ENCODE assay signal across 9 mouse cellular contexts in the genomic region with DNA sequence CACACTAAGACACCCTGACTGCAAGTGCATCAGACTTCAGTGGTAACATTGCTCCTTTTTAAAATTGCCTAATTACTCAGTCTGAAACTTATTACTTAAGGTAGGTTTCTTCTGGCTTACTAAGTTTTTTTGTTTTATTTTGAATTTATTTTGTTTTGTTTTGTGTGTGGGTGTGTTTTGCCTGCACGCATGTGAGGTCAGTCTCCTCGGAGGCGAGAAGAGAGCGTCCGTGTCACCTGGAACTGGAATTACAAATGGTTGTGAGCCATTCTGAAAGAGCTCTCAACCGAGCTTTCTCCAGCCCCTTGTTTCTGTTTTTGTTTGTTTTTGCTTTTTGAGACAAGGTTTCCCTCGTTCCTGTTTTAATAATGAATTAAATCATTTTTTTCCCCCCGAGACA. TPM values are rescaled to one million over a fixed set of nuclear protein-coding genes. Genes with fewer than 3 reads are reported as not detected.
DNase-seq lines count a peak whose midpoint lies in the region; ATAC-seq and TF ChIP-seq lines count a peak whose summit lies in the region.
"Had no signal": no experiment of that assay in that cellular context is flagged by ENCODE, and none has a peak within 500 bp of the region (broad histone marks: within the 10 kb centered on the region; RNA-seq: fewer than 3 reads in every experiment).

No protein-coding gene starts in this region.

- no peak; the same call in 1 of the 2 replicates for ATAC-seq in embryonic facial prominence, embryonic 14.5 days (ENCODE audit: low read depth)
- no peak; the same call in 1 of the 2 replicates for ATAC-seq in neural tube, embryonic 14.5 days (ENCODE audit: low read depth)

- H3K9ac ChIP-seq in embryonic facial prominence, embryonic 14.5 days (ENCODE audit: low read depth, low read length): peak overlapping the region; percentile 60
- H3K9ac ChIP-seq in neural tube, embryonic 14.5 days (replicated peaks; ENCODE audit: low read depth, low read length): peak overlapping the region; percentile 57

- no peaks in the 10 kb centered on the region for H3K27me3 ChIP-seq in embryonic facial prominence, embryonic 14.5 days (replicated peaks; ENCODE audit: control insufficient read depth, insufficient read depth, low read length)
- no peaks in the 10 kb centered on the region for H3K27me3 ChIP-seq in limb, embryonic 10.5 days (ENCODE audit: low read depth, poor library complexity, severe bottlenecking)
- no peaks in the 10 kb centered on the region for H3K27me3 ChIP-seq in neural tube, embryonic 14.5 days (ENCODE audit: control insufficient read depth, insufficient read depth, low read length)

- peak overlapping the region; percentile 86 for H3K4me2 ChIP-seq in embryonic facial prominence, embryonic 14.5 days (ENCODE audit: low read depth, low read length)
- peak overlapping the region; percentile 68 for H3K4me2 ChIP-seq in neural tube, embryonic 14.5 days (ENCODE audit: low read depth, low read length)

- H3K4me1 ChIP-seq in embryonic facial prominence, embryonic 14.5 days (ENCODE audit: control insufficient read depth, insufficient read depth, low read length): peaks cover 16% of the 10 kb centered on the region
- peaks cover 34% of the 10 kb centered on the region for H3K4me1 ChIP-seq in limb, embryonic 10.5 days
- H3K4me1 ChIP-seq in neural tube, embryonic 14.5 days (ENCODE audit: control insufficient read depth, insufficient read depth, low read length): peaks cover 8% of the 10 kb centered on the region

- WGBS in embryonic facial prominence, embryonic 14.5 days: 39% methylated on average over 8 of the region's 8 CpGs
- 58% methylated on average over 8 of the region's 8 CpGs for WGBS in limb, embryonic 10.5 days
- 29% methylated on average over 8 of the region's 8 CpGs for WGBS in neural tube, embryonic 14.5 days

- H3K9me3 ChIP-seq in embryonic facial prominence, embryonic 14.5 days (ENCODE audit: control insufficient read depth, low read length): no peaks in the 10 kb centered on the region
- H3K9me3 ChIP-seq in limb, embryonic 10.5 days (replicated peaks): no peaks in the 10 kb centered on the region
- H3K9me3 ChIP-seq in neural tube, embryonic 14.5 days (ENCODE audit: control insufficient read depth, low read length): no peaks in the 10 kb centered on the region

- H3K4me3 ChIP-seq in left cerebral cortex, adult 2 months: peak overlapping the region; percentile 78
- H3K4me3 ChIP-seq in embryonic facial prominence, embryonic 14.5 days (ENCODE audit: low read depth, low read length): peak overlapping the region; percentile 75
- H3K4me3 ChIP-seq in limb, embryonic 10.5 days: peak overlapping the region; percentile 73
- H3K4me3 ChIP-seq in neural tube, embryonic 14.5 days (ENCODE audit: low read depth, low read length): peak overlapping the region; percentile 63

- DNase-seq in left cerebral cortex, adult 2 months (ENCODE audit: extremely low spot score in 1 of 2, low spot score in 2 of 2): no peak
- no peak for DNase-seq in left cerebral cortex, postnatal 14 days (ENCODE audit: low spot score in 2 of 2)
- DNase-seq in embryonic facial prominence, embryonic 14.5 days (ENCODE audit: low spot score): no peak
- DNase-seq in limb, embryonic 10.5 days (ENCODE audit: low spot score): no peak
- no peak for DNase-seq in cerebellum, adult 11 months
- no peak for DNase-seq in thymus, postnatal 36 days
- DNase-seq in left cerebral cortex, adult 8-10 months (ENCODE audit: low spot score in 2 of 2): no peak

- H3K36me3 ChIP-seq in embryonic facial prominence, embryonic 14.5 days (ENCODE audit: control insufficient read depth, insufficient read depth, low read length): peaks cover 32% of the 10 kb centered on the region
- H3K36me3 ChIP-seq in limb, embryonic 10.5 days: peaks cover 32% of the 10 kb centered on the region
- H3K36me3 ChIP-seq in neural tube, embryonic 14.5 days (ENCODE audit: control insufficient read depth, insufficient read depth, low read length): no peaks in the 10 kb centered on the region

- intact Hi-C loops in left cerebral cortex, adult 2 months (cut with DNase I): loop anchor here (2.0 kb wide), 3 partner anchors 42 to 90 kb away; partner anchors contain the start of genes Dbnl and Ykt6
- intact Hi-C loops in left cerebral cortex, postnatal 14 days (cut with DNase I): loop anchor here (5.0 kb wide), 1 partner anchor 91 kb away; the partner anchor contains the start of gene Dbnl

- H3K27ac ChIP-seq in left cerebral cortex, adult 2 months: peak overlapping the region; percentile 86
- peak overlapping the region; percentile 89 for H3K27ac ChIP-seq in embryonic facial prominence, embryonic 14.5 days (replicated peaks; ENCODE audit: low read depth, low read length)
- peak overlapping the region; percentile 90 for H3K27ac ChIP-seq in limb, embryonic 10.5 days
- H3K27ac ChIP-seq in neural tube, embryonic 14.5 days (ENCODE audit: low read depth, low read length): peak overlapping the region; percentile 82

- TF ChIP-seq CTCF in left cerebral cortex, adult 2 months (IDR thresholded peaks at IDR 0.05): no peak

RNA-seq across cellular contexts. Expression of gene Pold2, which starts 0.6 kb away (rescaled TPM):
- 10 to 100 TPM; 18.7 to 20.7 TPM for total RNA-seq in left cerebral cortex, adult 2 months (2021)
- total RNA-seq in left cerebral cortex, postnatal 14 days (2021): 10 to 100 TPM; 19.4 to 21.2 TPM
- polyA plus RNA-seq in embryonic facial prominence, embryonic 14.5 days (2014; fragmentation: Nextera tagmentation; extraction: Ambion mirVana): 83.2 and 98.3 TPM in 2 replicates
- 165 and 175 TPM in 2 replicates for polyA plus RNA-seq in limb, embryonic 10.5 days (2016; fragmentation: Nextera tagmentation; extraction: Ambion mirVana)
- polyA plus RNA-seq in neural tube, embryonic 14.5 days (2014; fragmentation: Nextera tagmentation; extraction: Ambion mirVana): 48.2 and 48.6 TPM in 2 replicates
- total RNA-seq in left cerebral cortex, adult 8-10 months (2022): 10 to 100 TPM; 22.1 to 26.9 (median 23.4) TPM

RNA-seq across cellular contexts. Expression of gene Aebp1, which starts 16.9 kb away (rescaled TPM):
- 10 to 100 TPM; 16.5 to 22.8 TPM for total RNA-seq in left cerebral cortex, adult 2 months (2021)
- total RNA-seq in left cerebral cortex, postnatal 14 days (2021): 10 to 100 TPM; 15.2 to 18.6 TPM
- 68.8 and 73.6 TPM in 2 replicates for polyA plus RNA-seq in embryonic facial prominence, embryonic 14.5 days (2014; fragmentation: Nextera tagmentation; extraction: Ambion mirVana)
- polyA plus RNA-seq in limb, embryonic 10.5 days (2016; fragmentation: Nextera tagmentation; extraction: Ambion mirVana): 8.2 TPM in 2 replicates
- 1.7 and 27.4 TPM in 2 replicates for polyA plus RNA-seq in neural tube, embryonic 14.5 days (2014; fragmentation: Nextera tagmentation; extraction: Ambion mirVana)
- 10 to 100 TPM; 22.3 to 25.7 (median 24.6) TPM for total RNA-seq in left cerebral cortex, adult 8-10 months (2022)

RNA-seq across cellular contexts. Expression of gene Myl7, which starts 19.9 kb away (rescaled TPM):
- not detected for total RNA-seq in left cerebral cortex, adult 2 months (2021)
- total RNA-seq in left cerebral cortex, postnatal 14 days (2021): not detected
- polyA plus RNA-seq in embryonic facial prominence, embryonic 14.5 days (2014; fragmentation: Nextera tagmentation; extraction: Ambion mirVana): 0.63 and 1.5 TPM in 2 replicates
- polyA plus RNA-seq in limb, embryonic 10.5 days (2016; fragmentation: Nextera tagmentation; extraction: Ambion mirVana): 6.8 and 8.0 TPM in 2 replicates
- not detected in 2 replicates for polyA plus RNA-seq in neural tube, embryonic 14.5 days (2014; fragmentation: Nextera tagmentation; extraction: Ambion mirVana)
- not detected for total RNA-seq in left cerebral cortex, adult 8-10 months (2022)
- total RNA-seq: gastrocnemius, postnatal 10 days had no signal

RNA-seq across cellular contexts. Expression of gene Polm, which starts 40.8 kb away (rescaled TPM):
- total RNA-seq in left cerebral cortex, adult 2 months (2021): 10 to 100 TPM in 1 of 2 experiments, 1 to 10 TPM in 1; 8.6 to 10.5 TPM
- 1 to 10 TPM; 7.0 to 7.7 TPM for total RNA-seq in left cerebral cortex, postnatal 14 days (2021)
- 6.0 and 7.9 TPM in 2 replicates for polyA plus RNA-seq in embryonic facial prominence, embryonic 14.5 days (2014; fragmentation: Nextera tagmentation; extraction: Ambion mirVana)
- polyA plus RNA-seq in limb, embryonic 10.5 days (2016; fragmentation: Nextera tagmentation; extraction: Ambion mirVana): 7.1 and 10.3 TPM in 2 replicates
- polyA plus RNA-seq in neural tube, embryonic 14.5 days (2014; fragmentation: Nextera tagmentation; extraction: Ambion mirVana): 5.1 and 5.2 TPM in 2 replicates
- 10 to 100 TPM in 3 of 4 experiments, 1 to 10 TPM in 1; 9.8 to 14.5 (median 13.4) TPM for total RNA-seq in left cerebral cortex, adult 8-10 months (2022)
